Mouse (Mus musculus): ENCODE results near the gene Gpkow. TPM values are rescaled to one million over a fixed set of nuclear protein-coding genes. Genes with fewer than 3 reads are reported as not detected.
A peak's percentile ranks its signal among the peaks of the same experiment; 100 is the strongest.

Gpkow gene
- total and polyA plus RNA-seq, 3 experiments, result 23.4 to 539 (median 37.0) TPM

- peak; percentile 72 for DNase-seq (ENCODE audit: low read depth, low spot score)
- Histone ChIP-seq H3K9me3 (replicated peaks; ENCODE audit: insufficient read depth, low read length) (no peaks in the 10 kb centered on the region), H3K27ac (ENCODE audit: control insufficient read depth, low read depth, low read length) (no peak overlapping the region), H3K79me2 (ENCODE audit: control insufficient read depth, insufficient read depth, low read length, poor library complexity) (peaks cover 8% of the 10 kb centered on the region), H3K36me3 (ENCODE audit: control insufficient read depth in 1 of 2, insufficient read depth in 2 of 2, low read length in 2 of 2) (0 out of 4 replicates have a peak, but pooled peaks cover 0 to 2% of the 10 kb centered on the region in 2 experiments), H3K4me1 (ENCODE audit: control insufficient read depth in 1 of 2, insufficient read depth in 2 of 2, low read length in 2 of 2) (no peaks in the 10 kb centered on the region), H3K27me3 (ENCODE audit: control insufficient read depth in 1 of 2, insufficient read depth in 2 of 2, low read length in 2 of 2) (peaks cover 19% of the 10 kb centered on the region in 2 experiments), H3K4me3 (ENCODE audit: control insufficient read depth in 1 of 2, insufficient read depth in 1 of 2, low read depth in 2 of 2, low read length in 2 of 2) (no peak overlapping the region), H3K9ac (ENCODE audit: control insufficient read depth, low read depth, low read length, poor library complexity, severe bottlenecking) (no peak overlapping the region)
- TF ChIP-seq RAD21 (IDR thresholded peaks at IDR 0.05; ENCODE audit: low read depth, low read length) (peak; percentile 83), MEF2A (IDR thresholded peaks at IDR 0.05; ENCODE audit: extremely low read depth, insufficient replicate concordance, low read depth, low read length, poor library complexity, severe bottlenecking) (no peak), TBP (IDR thresholded peaks at IDR 0.05; ENCODE audit: low read depth, low read length) (no peak), ZNF384 (IDR thresholded peaks at IDR 0.05; ENCODE audit: low read depth, low read length) (peak; percentile 40; the same call in 1 of the 2 replicates), BHLHE40 (IDR thresholded peaks at IDR 0.05; ENCODE audit: borderline replicate concordance, low read depth, low read length) (0 out of 2 replicates have a peak, but pooled peaks have one; percentile 38), GABPA (IDR thresholded peaks at IDR 0.05; ENCODE audit: low read depth, low read length) (no peak), TAL1 (IDR thresholded peaks at IDR 0.05; ENCODE audit: low read length) (no peak), HCFC1 (IDR thresholded peaks at IDR 0.05; ENCODE audit: low read depth, low read length) (0 out of 2 replicates have a peak, but pooled peaks have one; percentile 41), ZMIZ1 (IDR thresholded peaks at IDR 0.05; ENCODE audit: low read depth, low read length) (no peak), ELF1 (IDR thresholded peaks at IDR 0.05; ENCODE audit: low read depth, low read length) (no peak), POLR2AphosphoS2 (IDR thresholded peaks at IDR 0.05; ENCODE audit: low read length) (no peak), NELFE (IDR thresholded peaks at IDR 0.05; ENCODE audit: low read depth, low read length) (no peak), MYC (IDR thresholded peaks at IDR 0.05; ENCODE audit: low read depth, low read length) (no peak), POLR2AphosphoS5 (IDR thresholded peaks at IDR 0.05; ENCODE audit: borderline replicate concordance, low read depth, low read length) (no peak), TCF12 (IDR thresholded peaks at IDR 0.05; ENCODE audit: low read depth, low read length) (no peak), MAX (IDR thresholded peaks at IDR 0.05; ENCODE audit: low read length) (no peak), ZC3H11A (IDR thresholded peaks at IDR 0.05; ENCODE audit: low read depth, low read length) (peak; percentile 74), CHD1 (IDR thresholded peaks at IDR 0.05; ENCODE audit: low read depth, low read length) (no peak), RCOR1 (IDR thresholded peaks at IDR 0.05; ENCODE audit: low read depth, low read length) (no peak), UBTF (IDR thresholded peaks at IDR 0.05; ENCODE audit: borderline replicate concordance, insufficient read depth, low read depth, low read length) (no peak), CHD2 (IDR thresholded peaks at IDR 0.05; ENCODE audit: low read length) (no peak), POLR2A (IDR thresholded peaks at IDR 0.05; ENCODE audit: control insufficient read depth in 1 of 2, insufficient read depth in 1 of 2, low read depth in 1 of 2, low read length in 2 of 2, poor library complexity in 1 of 2) (no peak), USF1 (IDR thresholded peaks at IDR 0.05; ENCODE audit: low read depth, low read length) (no peak), SIN3A (IDR thresholded peaks at IDR 0.05; ENCODE audit: low read length) (no peak), CTCF (IDR thresholded peaks at IDR 0.05 in 2 of 3, conservative IDR thresholded peaks at IDR 0.05 in 1 of 3; ENCODE audit: control insufficient read depth in 1 of 3, insufficient read depth in 1 of 3, low read depth in 2 of 3, low read length in 3 of 3, poor library complexity in 1 of 3, severe bottlenecking in 1 of 3) (peak; percentile 61 to 83 (median 67)), MAFK (IDR thresholded peaks at IDR 0.05; ENCODE audit: borderline replicate concordance, low read depth, low read length) (no peak), MAZ (IDR thresholded peaks at IDR 0.05; ENCODE audit: low read depth, low read length) (no peak), JUND (IDR thresholded peaks at IDR 0.05; ENCODE audit: low read depth, low read length) (0 out of 2 replicates have a peak, but pooled peaks have one; percentile 32), SMC3 (IDR thresholded peaks at IDR 0.05; ENCODE audit: low read depth, low read length) (peak; percentile 78), MYB (IDR thresholded peaks at IDR 0.05; ENCODE audit: low read depth, low read length) (no peak), USF2 (IDR thresholded peaks at IDR 0.05; ENCODE audit: borderline replicate concordance in 1 of 2, insufficient read depth in 1 of 2, low read depth in 1 of 2, low read length in 2 of 2) (no peak), GATA1 (IDR thresholded peaks at IDR 0.05; ENCODE audit: low read depth, low read length) (0 out of 2 replicates have a peak, but pooled peaks have one; percentile 43), E2F4 (IDR thresholded peaks at IDR 0.05; ENCODE audit: borderline replicate concordance, low read depth, low read length) (no peak), MXI1 (IDR thresholded peaks at IDR 0.05; ENCODE audit: low read depth, low read length) (no peak), ZKSCAN1 (IDR thresholded peaks at IDR 0.05; ENCODE audit: low read depth, low read length) (no peak), EP300 (IDR thresholded peaks at IDR 0.05; ENCODE audit: low read depth in 1 of 2, low read length in 2 of 2) (no peak), NRF1 (IDR thresholded peaks at IDR 0.05; ENCODE audit: insufficient read depth, low read depth, low read length, poor library complexity, severe bottlenecking) (no peak), KAT2A (conservative IDR thresholded peaks at IDR 0.05; ENCODE audit: low read depth, low read length) (no peak)
Measured at GRCm38 (mm10) chrX:7692862-7693261, 4.1 kb upstream of the Gpkow start.

Measured in MEL (cell line).